Mouse (Mus musculus) adrenal gland, postnatal 14 days (tissue): Measurements from ENCODE around the gene Hmga1b. TPM values are rescaled to one million over a fixed set of nuclear protein-coding genes. Genes with fewer than 3 reads are reported as not detected.
"Not testable (repeated sequence)": the region's sequence is repeated elsewhere in the genome, so short reads cannot be mapped to it uniquely, and the experiment has no call there.

Experiments
- DNase-seq: peaks from one replicate; pipeline ENCODE4 v3.0.0; 2021; ENCODE audit warnings: mixed read lengths
- total RNA-seq: library from RNA; stranded (reverse); gene quantifications from 2 replicates; pipeline ENCODE4 v1.2.3, GENCODE M21; 2021

Gene Hmga1b
- total RNA-seq, 1 experiment from 2014 or later = 20.9 TPM

- peak; percentile 52 for DNase-seq
Measured at GRCm38 (mm10) chr11:120731858-120732680, 30.5 kb upstream of the Hmga1b start, which contains the start of gene Cbr2. Gene Cbr2, minus strand, starts transcription at chr11:120732114.

GRCm38 (mm10) chr11:120733521-120733920 lies 29.1 kb upstream of the Hmga1b start:
- DNase-seq = peak; percentile 83

GRCm38 (mm10) chr11:120736424-120736823 lies 26.2 kb upstream of the Hmga1b start:
- no peak for DNase-seq

DNA sequence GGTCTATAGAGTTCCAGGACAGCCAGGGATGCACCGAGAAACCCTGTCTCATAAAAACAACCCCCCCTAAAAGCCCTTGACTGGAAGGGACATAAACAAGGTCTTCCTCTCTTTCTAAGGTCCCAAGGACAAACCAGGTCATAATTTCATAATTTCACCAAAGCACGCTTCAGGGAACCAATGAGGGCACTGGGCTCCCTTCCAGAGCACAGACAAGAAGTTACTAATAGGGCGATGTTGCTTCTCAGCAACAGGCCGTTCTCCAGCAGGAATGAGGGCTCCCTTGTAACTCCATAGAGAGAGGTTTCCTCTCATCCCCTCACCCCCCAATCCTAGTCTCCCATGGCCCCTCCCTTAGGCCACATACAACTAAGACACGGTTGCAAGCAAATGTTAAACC lies 21.6 kb upstream of the Hmga1b start:
- peak; percentile 61 for DNase-seq

GRCm38 (mm10) chr11:120744121-120744701 lies 18.4 kb upstream of the Hmga1b start:
- no peak for DNase-seq

DNA sequence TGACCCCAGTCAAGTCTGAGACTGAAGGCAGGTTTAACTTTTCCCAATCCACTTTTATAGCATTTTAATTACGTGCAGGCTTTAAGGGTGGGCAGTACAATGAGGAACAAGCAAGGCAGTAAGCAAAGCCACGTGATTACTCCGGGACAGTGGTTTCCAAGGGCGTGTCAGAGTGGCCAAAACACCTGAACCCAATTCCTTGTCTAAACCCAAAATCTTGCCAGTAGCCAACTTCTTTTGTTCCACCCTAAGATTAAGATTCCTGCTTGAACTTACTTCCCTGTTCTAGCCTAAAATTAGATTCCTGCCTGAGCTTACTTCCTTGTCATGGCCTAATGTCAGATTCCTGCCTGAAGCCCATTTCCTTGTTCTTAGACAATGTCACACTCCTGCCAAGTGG lies 14.6 kb upstream of the Hmga1b start:
- DNase-seq = no peak

DNA sequence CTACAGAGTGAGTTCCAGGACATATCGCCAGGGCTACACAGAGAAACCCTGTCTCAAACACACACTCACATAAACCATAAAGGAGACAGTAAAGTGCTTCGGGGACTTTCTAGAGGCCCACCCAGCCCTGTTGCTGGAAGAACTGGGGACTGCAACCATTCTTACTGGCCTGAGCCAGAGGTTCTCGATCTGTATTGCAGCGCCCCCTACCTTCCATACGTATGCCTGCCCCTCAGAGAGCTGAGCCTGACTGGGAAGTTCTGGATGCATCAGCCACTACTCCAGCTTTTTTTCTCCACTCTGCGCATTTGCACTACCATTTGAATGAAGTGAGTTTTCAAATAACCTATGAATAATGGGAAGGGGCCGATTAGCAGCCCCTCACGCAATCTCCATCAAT lies 13.2 kb upstream of the Hmga1b start:
- DNase-seq = peak; percentile 60

- DNase-seq = no peak
Measured at GRCm38 (mm10) chr11:120751606-120752005, 11.0 kb upstream of the Hmga1b start.

- no peak for DNase-seq
Measured at GRCm38 (mm10) chr11:120760236-120760635, 2.4 kb upstream of the Hmga1b start.

DNA sequence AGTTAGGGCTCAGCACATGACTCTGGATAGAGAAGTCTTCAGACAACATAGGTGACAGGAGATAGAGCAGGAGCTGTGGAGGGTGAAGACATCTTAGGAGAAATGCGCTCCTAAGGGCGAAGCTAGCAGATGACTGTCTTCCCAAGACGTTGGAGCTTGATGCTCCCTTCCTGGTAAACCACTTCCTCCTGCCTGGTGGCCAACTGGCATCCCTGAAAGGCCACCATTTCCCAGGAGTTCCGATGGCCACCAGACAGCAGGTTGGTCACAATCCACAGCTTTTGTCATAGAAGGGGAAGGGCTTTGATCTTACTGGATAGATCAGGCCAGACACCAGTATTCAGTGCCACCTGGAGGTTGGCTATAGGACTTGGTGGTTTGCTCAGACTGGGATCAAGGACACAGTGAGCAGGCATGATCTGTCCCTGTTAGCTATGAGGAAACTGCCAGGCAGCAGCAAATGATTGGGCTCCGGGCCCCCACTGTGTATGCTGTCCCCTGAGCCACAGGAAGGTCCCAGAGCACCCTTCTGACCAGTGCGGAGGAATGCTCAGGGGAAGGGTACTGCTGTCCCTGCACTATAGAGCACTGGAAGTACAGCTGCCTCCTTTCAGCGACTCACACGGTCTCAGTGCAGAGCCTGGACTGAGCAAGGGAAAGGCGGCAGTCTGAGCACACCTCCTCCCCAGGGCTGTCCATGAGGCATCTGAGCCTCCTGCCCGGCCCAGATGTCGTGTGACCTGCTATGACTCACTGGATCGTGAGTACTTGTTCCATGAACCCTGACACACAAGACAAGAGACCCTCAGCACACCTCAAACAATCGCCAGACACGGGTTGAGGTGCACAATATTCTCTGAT lies 553 bp upstream of the Hmga1b start:
- DNase-seq = peak; percentile 32

GRCm38 (mm10) chr11:120763121-120763999 lies 766 bp downstream of the Hmga1b start:
- DNase-seq = not testable (repeated sequence)

DNA sequence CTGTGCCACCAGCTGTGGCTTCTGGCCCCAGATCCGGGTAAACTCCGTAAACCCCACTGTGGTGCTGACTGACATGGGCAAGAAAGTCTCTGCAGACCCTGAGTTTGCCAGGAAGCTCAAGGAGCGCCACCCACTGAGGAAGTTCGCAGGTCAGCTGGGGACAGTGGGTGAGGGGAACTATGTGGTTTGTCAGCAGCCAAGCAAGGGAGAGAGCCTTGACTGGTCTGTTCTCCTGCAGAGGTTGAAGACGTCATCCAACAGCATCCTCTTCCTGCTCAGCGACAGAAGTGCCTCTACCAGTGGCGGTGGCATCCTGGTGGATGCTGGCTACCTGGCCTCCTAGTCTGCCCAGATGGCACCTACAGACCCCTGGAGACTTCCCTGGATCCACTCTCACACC lies 4.4 kb downstream of the Hmga1b start:
- DNase-seq = not testable (repeated sequence)

DNA sequence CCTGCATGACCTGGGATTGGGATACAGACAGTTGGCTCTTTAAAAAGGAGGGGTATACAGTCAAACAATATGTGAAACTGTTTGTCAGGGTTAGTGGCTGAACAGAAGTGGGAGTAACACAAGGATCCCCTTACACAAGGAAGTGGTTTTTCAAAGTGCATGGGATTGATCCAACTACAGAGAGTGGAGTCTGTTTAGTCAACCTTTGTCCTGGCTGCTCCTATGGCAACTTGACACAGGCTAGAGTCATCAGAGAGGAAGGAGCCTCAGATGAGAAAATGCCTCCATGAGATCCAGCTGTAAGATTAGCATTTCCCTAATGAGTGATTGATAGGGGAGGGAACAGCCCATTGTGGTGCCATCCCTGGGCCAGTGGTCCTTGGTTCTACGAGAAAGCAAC lies 5.6 kb downstream of the Hmga1b start:
- DNase-seq = no peak

- DNase-seq = no peak
Measured at GRCm38 (mm10) chr11:120772749-120773148, 10.2 kb downstream of the Hmga1b start.

DNA sequence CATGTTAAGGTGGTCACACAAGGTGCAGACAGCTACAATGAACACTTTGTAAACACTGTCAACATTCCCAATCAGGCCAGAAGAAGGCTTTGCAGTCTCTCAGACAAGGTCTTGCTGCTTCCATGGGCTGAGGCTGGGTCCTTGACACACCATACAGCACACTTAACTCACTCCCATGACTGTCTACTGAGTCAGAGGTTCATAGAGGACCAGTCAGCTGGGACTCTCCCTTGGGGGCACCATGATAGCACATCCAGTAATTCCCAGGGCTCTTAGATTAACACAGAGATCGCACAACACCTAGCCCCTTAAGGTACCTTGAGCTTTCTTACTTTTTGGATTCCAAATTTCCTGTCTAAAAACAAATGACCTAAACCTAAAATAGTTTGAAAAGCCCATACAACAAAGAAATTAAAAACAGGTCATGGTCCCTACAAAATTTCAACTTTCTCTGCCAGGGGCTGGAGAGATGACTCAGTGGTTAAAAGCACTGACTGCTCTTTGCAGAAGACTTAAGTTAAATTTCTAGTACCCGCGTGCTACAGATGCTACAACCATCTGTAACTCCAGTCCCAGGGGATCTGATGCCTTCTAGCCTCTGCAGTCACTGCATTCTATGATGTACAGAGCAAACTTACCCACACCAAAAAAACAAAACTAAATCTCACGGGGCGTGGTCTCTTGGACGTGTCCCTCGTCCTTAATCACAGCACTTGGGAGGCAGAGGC lies 11.0 kb downstream of the Hmga1b start:
- DNase-seq = no peak

DNA sequence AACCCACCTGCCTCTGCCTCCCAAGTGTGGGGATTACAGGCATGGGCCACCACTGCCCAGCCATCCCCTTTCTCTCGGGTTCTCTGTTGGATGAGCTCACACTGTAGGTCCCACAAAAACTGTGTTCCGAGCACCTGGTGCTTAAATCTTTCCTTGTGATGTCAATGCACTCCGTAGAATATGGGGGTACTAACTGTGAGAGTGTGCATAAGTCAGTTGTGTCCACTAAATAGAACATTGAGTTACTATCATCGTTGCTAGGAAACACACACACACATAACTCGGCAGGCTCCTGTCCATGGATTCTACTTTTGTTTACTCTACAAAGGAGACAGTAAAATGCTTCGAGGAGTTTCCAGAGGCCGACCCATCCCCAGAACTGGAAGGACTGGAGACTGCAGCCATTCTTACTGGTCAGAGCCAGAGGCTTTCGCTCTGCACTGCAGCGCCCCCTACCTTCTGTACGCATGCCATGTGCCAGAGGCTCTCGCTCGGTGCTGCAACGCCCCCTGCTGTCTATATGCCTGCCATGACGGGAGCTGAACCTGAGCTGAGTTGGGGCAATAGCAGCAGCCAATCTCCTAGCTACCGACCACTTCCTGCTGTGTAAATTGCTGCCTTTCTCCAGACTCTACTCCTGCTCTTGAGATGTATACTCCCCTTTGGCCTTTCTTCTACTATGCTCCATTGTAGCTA lies 13.3 kb downstream of the Hmga1b start:
- peak; percentile 98 for DNase-seq

- DNase-seq = no peak
Measured at GRCm38 (mm10) chr11:120777123-120777522, 14.5 kb downstream of the Hmga1b start.

DNA sequence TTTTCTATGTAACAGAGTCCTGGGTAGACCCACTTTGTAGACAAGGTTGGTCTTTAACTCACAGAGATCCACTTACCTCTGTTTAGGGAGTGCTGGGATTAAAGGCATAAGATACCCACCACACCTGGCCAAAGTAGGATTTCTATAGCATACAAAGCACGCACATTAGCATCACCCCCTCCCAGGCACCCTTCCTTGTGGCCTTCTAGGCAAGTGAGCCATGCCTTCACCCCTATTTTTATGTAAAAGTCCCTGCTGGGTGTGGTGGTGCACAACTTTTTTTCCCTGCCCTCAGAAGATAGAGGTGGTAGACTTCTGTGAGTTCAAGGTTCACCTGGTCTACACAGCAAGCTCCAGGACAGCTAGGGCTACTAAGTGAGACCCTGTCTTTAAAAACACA lies 17.3 kb downstream of the Hmga1b start:
- no peak for DNase-seq

DNA sequence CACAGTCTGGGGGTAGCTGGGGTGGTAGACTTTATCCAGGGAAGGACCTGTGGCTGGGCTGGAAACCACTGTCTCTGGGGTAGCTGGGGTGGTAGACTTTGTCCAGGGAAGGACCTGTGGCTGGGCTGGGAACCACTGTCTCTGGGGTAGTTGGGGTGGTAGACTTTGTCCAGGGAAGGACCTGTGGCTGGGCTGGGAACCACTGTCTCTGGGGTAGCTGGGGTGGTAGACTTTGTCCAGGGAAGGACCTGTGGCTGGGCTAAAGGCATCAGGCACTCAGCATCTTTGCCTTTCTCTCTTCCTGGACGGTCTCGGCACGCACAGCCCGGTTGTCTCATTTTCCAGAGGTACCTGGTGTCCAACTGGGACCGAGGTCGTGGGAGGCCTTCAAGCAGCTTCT lies 18.8 kb downstream of the Hmga1b start:
- not testable (repeated sequence) for DNase-seq

- peak; percentile 15 for DNase-seq
Measured at GRCm38 (mm10) chr11:120783426-120784063, 21.0 kb downstream of the Hmga1b start.
